Mouse (Mus musculus) embryonic facial prominence, embryonic 12.5 days (tissue): ENCODE results near the gene Cggbp1. TPM values are rescaled to one million over a fixed set of nuclear protein-coding genes. Genes with fewer than 3 reads are reported as not detected.
A peak's percentile ranks its signal among the peaks of the same experiment; 100 is the strongest.

Source experiments
- ATAC-seq: fragments of 200-750 bp; cut with Nextera tagmentation; 2 replicates; pipeline ENCODE4 v1.8.0; 2017; ENCODE audit not compliant: insufficient number of reproducible peaks, insufficient read depth, low FRiP score, low TSS enrichment
- H3K27ac ChIP-seq: fragments of 300-500 bp; sonication (generic); 2 replicates; pipeline ENCODE4 v1.5.1; 2016; ENCODE audit warnings: mild to moderate bottlenecking
- H3K27me3 ChIP-seq: fragments of 300-500 bp; sonication (generic); 2 replicates; pipeline ENCODE4 v1.6.1; 2016; ENCODE audit warnings: mild to moderate bottlenecking, moderate library complexity
- H3K36me3 ChIP-seq: fragments of 300-500 bp; sonication (generic); 2 replicates; pipeline ENCODE4 v1.6.1; 2016; ENCODE audit warnings: mild to moderate bottlenecking
- H3K4me1 ChIP-seq: fragments of 300-500 bp; sonication (generic); 2 replicates; pipeline ENCODE4 v1.6.1; 2016
- H3K4me2 ChIP-seq: fragments of 300-500 bp; sonication (generic); replicated peaks from 2 replicates; pipeline ENCODE4 v1.6.1; 2016; ENCODE audit warnings: mild to moderate bottlenecking, moderate library complexity
- H3K4me3 ChIP-seq: fragments of 300-500 bp; sonication (generic); 2 replicates; pipeline ENCODE4 v1.5.1; 2016; ENCODE audit warnings: mild to moderate bottlenecking
- H3K9ac ChIP-seq: fragments of 300-500 bp; sonication (generic); 2 replicates; pipeline ENCODE4 v1.6.1; 2016; ENCODE audit warnings: mild to moderate bottlenecking, moderate library complexity
- H3K9me3 ChIP-seq: fragments of 300-500 bp; sonication (generic); 2 replicates; pipeline ENCODE4 v1.6.1; 2016; ENCODE audit warnings: mild to moderate bottlenecking, moderate library complexity
- WGBS: fragments of 180-500 bp; shearing (Covaris S2); methylation state at CpG from one replicate; pipeline ENCODE4 v1.1.7; 2016; 5-methylcytosine and 5-hydroxymethylcytosine counted together
- polyA plus RNA-seq: library from polyadenylated mRNA; unstranded; fragments of >200 nt; fragmentation: Nextera tagmentation; extraction: Ambion mirVana; gene quantifications from 2 replicates; pipeline ENCODE4 v1.2.1, GENCODE M21; 2016

Cggbp1 gene
- 106 and 115 TPM in 2 replicates for polyA plus RNA-seq

GRCm38 (mm10) chr16:64851563-64852362, at the start of gene Cggbp1, which contains the start of gene Zfp654:
TSS of gene Cggbp1 (plus strand) at chr16:64851996.
TSS of gene Zfp654 (minus strand) at chr16:64851652.
- ATAC-seq = peak; percentile 100
- H3K9me3 ChIP-seq = no peaks in the 10 kb centered on the region
- peak within 1 kb of the TSS; percentile 93 for H3K4me3 ChIP-seq
- H3K27me3 ChIP-seq = no peaks in the 10 kb centered on the region
- peak within 1 kb of the TSS; percentile 98 for H3K9ac ChIP-seq
- H3K36me3 ChIP-seq = peaks cover 18% of the 10 kb centered on the region
- peaks cover 18% of the 10 kb centered on the region for H3K4me1 ChIP-seq
- H3K27ac ChIP-seq = peak within 1 kb of the TSS; percentile 97
- WGBS = under 1% methylated on average over 61 of the region's 85 CpGs
- H3K4me2 ChIP-seq = peak within 1 kb of the TSS; percentile 98

GRCm38 (mm10) chr16:64803041-64803440, 48.8 kb upstream of the Cggbp1 start:
- H3K9ac ChIP-seq = no peak overlapping the region
- 74% methylated on average over 3 of the region's 3 CpGs for WGBS

GRCm38 (mm10) chr16:64817094-64817765, 34.6 kb upstream of the Cggbp1 start:
- no peak overlapping the region for H3K4me2 ChIP-seq
- no peaks in the 10 kb centered on the region for H3K4me1 ChIP-seq
- H3K27ac ChIP-seq = no peak overlapping the region
- H3K36me3 ChIP-seq = no peaks in the 10 kb centered on the region; the same call in 1 of the 2 replicates
- no peaks in the 10 kb centered on the region for H3K27me3 ChIP-seq
- WGBS = 94% methylated on average over 3 of the region's 3 CpGs
- H3K9ac ChIP-seq = no peak overlapping the region
- no peak overlapping the region for H3K4me3 ChIP-seq
- no peak for ATAC-seq
- no peaks in the 10 kb centered on the region for H3K9me3 ChIP-seq

More at GRCm38 (mm10) chr16:64803041-64803440, 48.8 kb upstream of the Cggbp1 start:
- Histone ChIP-seq H3K36me3 (no peaks in the 10 kb centered on the region), H3K4me3 (no peak overlapping the region), H3K27me3 (no peaks in the 10 kb centered on the region), H3K27ac (no peak overlapping the region), H3K4me2 (no peak overlapping the region), H3K9me3 (no peaks in the 10 kb centered on the region), H3K4me1 (no peaks in the 10 kb centered on the region)
- ATAC-seq = no peak

- no peaks in the 10 kb centered on the region for H3K4me1 ChIP-seq
- no peaks in the 10 kb centered on the region for H3K9me3 ChIP-seq
- H3K36me3 ChIP-seq = no peaks in the 10 kb centered on the region
- no peak overlapping the region for H3K4me2 ChIP-seq
- H3K27me3 ChIP-seq = no peaks in the 10 kb centered on the region
- no peak for ATAC-seq
- H3K9ac ChIP-seq = no peak overlapping the region
- H3K4me3 ChIP-seq = no peak overlapping the region
- H3K27ac ChIP-seq = no peak overlapping the region
- WGBS = 93% methylated on average over 1 of the region's 1 CpGs
These were observed 27.9 kb upstream of the Cggbp1 start for GRCm38 (mm10) chr16:64823890-64824289.

GRCm38 (mm10) chr16:64824474-64824873, 27.3 kb upstream of the Cggbp1 start:
- H3K36me3 ChIP-seq = no peaks in the 10 kb centered on the region
- 85% methylated on average over 1 of the region's 1 CpGs for WGBS
- no peaks in the 10 kb centered on the region for H3K9me3 ChIP-seq
- no peak overlapping the region for H3K27ac ChIP-seq
- no peak overlapping the region for H3K4me3 ChIP-seq
- no peaks in the 10 kb centered on the region for H3K4me1 ChIP-seq
- no peak for ATAC-seq
- H3K4me2 ChIP-seq = no peak overlapping the region
- H3K9ac ChIP-seq = no peak overlapping the region
- H3K27me3 ChIP-seq = no peaks in the 10 kb centered on the region

GRCm38 (mm10) chr16:64830291-64830690, 21.5 kb upstream of the Cggbp1 start:
- Histone ChIP-seq H3K27me3 (no peaks in the 10 kb centered on the region), H3K36me3 (no peaks in the 10 kb centered on the region), H3K4me2 (no peak overlapping the region), H3K4me3 (no peak overlapping the region), H3K9ac (no peak overlapping the region), H3K4me1 (no peaks in the 10 kb centered on the region), H3K9me3 (no peaks in the 10 kb centered on the region), H3K27ac (no peak overlapping the region)
- no peak for ATAC-seq
- 89% methylated on average over 15 of the region's 15 CpGs for WGBS

GRCm38 (mm10) chr16:64835996-64836545, 15.7 kb upstream of the Cggbp1 start:
- Histone ChIP-seq H3K36me3 (no peaks in the 10 kb centered on the region), H3K4me3 (no peak overlapping the region), H3K4me1 (no peaks in the 10 kb centered on the region), H3K27ac (no peak overlapping the region), H3K27me3 (no peaks in the 10 kb centered on the region), H3K9ac (no peak overlapping the region), H3K4me2 (no peak overlapping the region), H3K9me3 (no peaks in the 10 kb centered on the region)
- ATAC-seq = no peak
- WGBS = 77% methylated on average over 1 of the region's 1 CpGs

- Histone ChIP-seq H3K9me3 (no peaks in the 10 kb centered on the region), H3K36me3 (no peaks in the 10 kb centered on the region), H3K9ac (no peak overlapping the region), H3K4me2 (no peak overlapping the region), H3K27ac (no peak overlapping the region), H3K4me3 (no peak overlapping the region), H3K4me1 (no peaks in the 10 kb centered on the region), H3K27me3 (no peaks in the 10 kb centered on the region)
- WGBS = 89% methylated on average over 2 of the region's 2 CpGs
- ATAC-seq = no peak
These were observed 15.1 kb upstream of the Cggbp1 start for GRCm38 (mm10) chr16:64836709-64837108.

- Histone ChIP-seq H3K4me3 (no peak overlapping the region), H3K36me3 (no peaks in the 10 kb centered on the region), H3K9ac (no peak overlapping the region), H3K4me2 (no peak overlapping the region), H3K9me3 (no peaks in the 10 kb centered on the region), H3K4me1 (no peaks in the 10 kb centered on the region), H3K27ac (no peak overlapping the region), H3K27me3 (no peaks in the 10 kb centered on the region)
- 93% methylated on average over 5 of the region's 5 CpGs for whole genome bisulfite sequencing
- ATAC-seq = no peak
These were observed 10.1 kb upstream of the Cggbp1 start for GRCm38 (mm10) chr16:64841481-64842373.

- 94% methylated on average over 3 of the region's 3 CpGs for WGBS
- no peak for ATAC-seq
- H3K4me1 ChIP-seq = no peaks in the 10 kb centered on the region
- no peak overlapping the region for H3K9ac ChIP-seq
- no peak overlapping the region for H3K4me3 ChIP-seq
- H3K36me3 ChIP-seq = no peaks in the 10 kb centered on the region
- no peak overlapping the region for H3K27ac ChIP-seq
- H3K9me3 ChIP-seq = no peaks in the 10 kb centered on the region
- no peaks in the 10 kb centered on the region for H3K27me3 ChIP-seq
- no peak overlapping the region for H3K4me2 ChIP-seq
These were observed 9.4 kb upstream of the Cggbp1 start for GRCm38 (mm10) chr16:64842374-64842729.

GRCm38 (mm10) chr16:64845947-64846346, 5.8 kb upstream of the Cggbp1 start:
- H3K4me3 ChIP-seq = no peak overlapping the region
- no peak for ATAC-seq
- H3K36me3 ChIP-seq = no peaks in the 10 kb centered on the region
- peaks cover 5% of the 10 kb centered on the region for H3K4me1 ChIP-seq
- 92% methylated on average over 8 of the region's 8 CpGs for WGBS
- H3K4me2 ChIP-seq = no peak overlapping the region
- no peak overlapping the region for H3K9ac ChIP-seq
- no peak overlapping the region for H3K27ac ChIP-seq
- no peaks in the 10 kb centered on the region for H3K9me3 ChIP-seq
- H3K27me3 ChIP-seq = no peaks in the 10 kb centered on the region
